Mouse (Mus musculus): ENCODE measurements around the gene Wdr72. TPM values are rescaled to one million over a fixed set of nuclear protein-coding genes. Genes with fewer than 3 reads are reported as not detected.

Gene Wdr72
- total RNA-seq, 2 experiments from 2014 or later: 0.22 TPM; not detected in 1

DNA sequence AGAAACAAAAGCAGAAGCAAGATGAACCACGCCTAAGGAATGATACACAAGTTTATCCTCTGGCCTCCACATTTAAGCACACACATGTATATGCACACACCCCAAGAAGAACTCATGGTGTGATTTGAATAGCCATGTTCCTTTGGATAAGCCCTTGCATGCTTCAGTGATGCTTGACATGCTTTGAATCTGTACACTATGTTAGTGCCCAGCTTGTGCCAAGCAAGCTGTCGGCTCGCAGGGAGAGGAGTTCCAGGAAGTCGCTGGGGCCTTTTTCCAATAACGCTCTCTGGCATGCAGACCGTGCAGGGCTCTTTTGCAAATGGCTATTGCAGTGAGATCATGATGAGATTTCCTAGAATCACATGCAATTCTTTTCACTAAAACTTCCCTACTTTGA, 118.1 kb downstream of the Wdr72 start:
- no peak for DNase-seq (ENCODE audit: extremely low spot score in 1 of 2, low spot score in 1 of 2)

DNA sequence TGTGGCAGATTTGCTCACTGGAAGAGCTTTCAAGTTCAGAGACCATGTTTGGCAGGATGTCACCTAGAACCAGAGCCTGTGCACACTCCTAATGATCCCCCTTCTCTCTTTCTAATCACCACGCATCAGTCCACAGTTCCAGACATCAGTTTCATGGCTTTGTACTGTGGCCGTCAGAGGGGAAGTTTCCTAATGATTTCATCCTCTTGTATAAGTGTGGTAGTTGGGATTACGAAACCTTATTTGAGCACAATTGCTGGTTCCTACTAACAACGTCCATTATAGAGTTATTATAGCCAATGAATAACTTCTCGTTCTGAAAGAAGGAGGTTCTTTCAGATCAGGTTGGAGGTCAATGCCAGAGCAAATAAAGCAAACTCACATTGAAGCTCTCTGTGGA, 131.1 kb downstream of the Wdr72 start:
- DNase-seq (ENCODE audit: extremely low spot score in 1 of 2, low spot score in 1 of 2): no peak

DNA sequence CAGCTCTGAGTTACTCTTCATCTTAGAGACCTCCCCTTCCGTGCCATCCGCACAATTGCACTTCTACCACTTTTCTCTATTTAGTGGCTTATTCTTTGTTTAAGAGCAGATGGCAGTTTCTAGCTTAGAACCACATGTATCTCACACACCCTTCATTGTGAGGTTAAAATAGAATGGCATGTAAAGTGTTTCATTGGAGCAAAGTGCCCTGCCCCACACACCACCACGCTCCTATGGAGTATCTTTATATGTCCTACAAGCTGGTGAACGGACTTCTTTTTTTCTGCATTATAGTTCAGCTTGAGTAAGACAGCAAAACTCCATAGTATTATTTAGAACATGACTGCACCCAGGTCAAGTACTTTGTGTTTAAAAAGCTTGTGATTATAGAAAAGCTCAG, 137.9 kb downstream of the Wdr72 start:
- no peak for DNase-seq (ENCODE audit: extremely low spot score in 1 of 2, low spot score in 1 of 2)

DNA sequence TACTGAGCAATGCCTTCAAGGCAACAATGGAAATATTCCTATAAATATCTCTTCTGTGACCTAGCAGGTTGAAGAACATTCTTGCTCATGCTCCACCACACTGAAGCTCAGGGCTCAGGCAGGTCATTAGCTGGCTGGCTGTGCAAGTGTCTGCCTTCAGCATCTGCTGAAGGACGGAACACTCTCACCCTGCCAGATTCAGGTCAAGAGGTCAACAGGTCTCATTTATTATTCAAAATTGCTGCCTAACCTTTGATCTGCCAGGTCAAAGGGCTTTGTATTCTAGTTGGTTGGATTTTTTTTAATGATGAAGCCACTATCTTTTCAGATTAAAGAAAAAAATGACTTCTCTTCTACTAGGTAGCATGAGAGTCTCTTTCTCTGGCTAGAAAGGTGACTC, 139.3 kb downstream of the Wdr72 start:
- DNase-seq (ENCODE audit: extremely low spot score in 1 of 2, low spot score in 1 of 2): no peak

DNA sequence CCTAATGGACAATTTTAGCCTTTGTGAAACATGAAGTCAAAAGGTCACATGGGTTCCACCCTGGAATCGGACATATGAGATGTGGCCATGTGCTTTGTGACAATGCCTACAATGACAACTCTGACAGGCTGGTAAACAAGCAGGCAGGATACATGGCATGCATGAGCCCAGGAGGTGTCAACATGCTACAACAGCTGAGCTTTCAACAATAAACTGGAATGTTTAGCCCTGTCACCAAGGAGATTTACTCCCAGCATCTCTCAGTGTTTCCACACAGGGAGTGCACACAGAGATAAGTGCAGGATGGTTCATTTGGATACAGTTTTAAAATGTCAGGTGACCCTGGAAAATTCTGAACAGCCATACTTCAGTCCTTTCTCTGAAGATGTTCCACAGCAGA, 140.4 kb downstream of the Wdr72 start:
- DNase-seq (ENCODE audit: extremely low spot score in 1 of 2, low spot score in 1 of 2): no peak

DNA sequence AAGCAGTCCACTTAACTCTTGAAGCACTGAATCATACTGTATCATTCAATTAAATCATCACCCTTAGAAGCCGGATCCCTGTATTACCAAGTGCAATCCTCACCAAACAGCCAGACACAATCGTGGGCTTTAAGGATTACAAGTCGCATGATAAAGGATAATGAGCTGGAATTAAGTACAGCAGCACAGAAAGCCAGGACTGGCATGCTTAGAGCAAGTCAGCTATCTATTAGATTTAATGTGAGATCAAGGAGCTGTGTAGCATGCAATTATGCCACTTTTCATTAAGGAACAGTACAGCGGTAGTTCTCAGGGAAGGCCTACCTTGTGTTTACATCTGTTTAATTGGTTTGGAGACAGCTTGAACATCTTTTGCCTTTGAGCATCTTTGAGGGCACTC, 148.2 kb downstream of the Wdr72 start:
- no peak for DNase-seq (ENCODE audit: extremely low spot score in 1 of 2, low spot score in 1 of 2)

DNA sequence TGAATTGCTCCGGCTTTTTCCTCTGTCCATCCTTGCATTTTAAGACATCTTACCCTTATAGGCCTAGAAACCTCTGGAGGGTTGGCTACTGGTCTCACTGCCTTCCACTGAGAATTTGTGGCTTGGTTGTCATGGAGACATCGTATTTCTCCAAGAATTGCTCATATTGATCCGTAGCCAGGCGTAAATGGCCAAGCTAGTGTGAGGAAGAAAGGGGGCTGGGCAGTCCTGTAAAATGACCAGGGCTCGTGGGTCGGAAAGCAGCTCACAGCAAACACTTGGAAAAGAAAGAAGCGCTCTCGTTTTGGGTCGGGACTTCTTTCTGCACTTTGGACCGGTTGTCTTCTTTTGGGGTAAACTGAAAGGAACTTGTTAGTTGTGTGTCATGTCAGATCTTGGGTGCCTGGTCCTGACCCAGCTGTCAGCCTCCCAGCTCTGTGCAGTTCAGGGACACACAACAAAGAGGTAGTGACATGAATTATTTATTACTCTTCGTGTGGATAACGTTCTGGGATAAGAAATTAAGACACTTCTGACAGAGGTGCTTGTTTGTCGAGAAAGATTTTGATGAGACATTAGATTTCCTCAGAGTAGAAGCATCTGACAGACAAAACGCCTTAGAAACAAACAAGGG, 167.7 kb downstream of the Wdr72 start:
- DNase-seq (ENCODE audit: extremely low spot score in 1 of 2, low spot score in 1 of 2): no peak

DNA sequence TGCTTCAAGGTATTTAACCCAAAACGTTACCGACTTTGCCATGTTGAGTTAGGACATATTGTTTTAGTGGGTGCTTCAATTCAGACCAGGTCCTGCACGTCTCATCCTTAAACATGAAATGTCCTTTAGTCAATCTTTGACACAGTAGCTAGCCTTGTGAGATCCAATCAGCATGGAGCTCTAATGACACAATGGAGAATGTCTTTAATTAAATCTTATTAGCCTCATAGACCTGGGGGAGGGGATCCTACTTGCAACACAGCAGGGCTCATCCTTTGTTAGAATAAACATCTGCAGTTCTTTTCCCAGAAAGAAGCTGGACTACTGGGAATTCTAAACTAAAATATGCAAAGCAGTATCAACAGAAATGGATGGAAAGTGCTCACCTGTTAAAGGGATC, 171.9 kb downstream of the Wdr72 start:
- DNase-seq (ENCODE audit: extremely low spot score in 1 of 2, low spot score in 1 of 2): no peak

DNA sequence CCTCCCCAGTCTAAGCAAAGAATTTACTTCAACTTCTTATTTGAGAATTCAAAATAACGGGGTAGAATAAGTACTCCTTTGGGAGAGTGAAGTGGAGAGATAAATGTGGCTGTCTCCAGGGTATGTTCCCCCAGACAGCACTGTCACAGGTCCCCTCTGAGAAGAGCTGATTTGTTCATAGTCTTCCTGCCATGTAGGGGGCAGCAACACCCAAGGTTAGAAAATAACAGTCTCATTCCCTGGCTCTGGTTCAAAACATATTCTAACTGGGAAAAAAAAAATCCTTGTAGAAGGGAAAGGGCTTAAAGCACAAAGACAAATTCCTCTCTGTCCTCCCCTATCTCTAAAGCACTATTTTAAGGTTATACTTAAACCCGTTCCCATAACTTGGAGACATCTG, 176.1 kb downstream of the Wdr72 start:
- DNase-seq (ENCODE audit: extremely low spot score in 1 of 2, low spot score in 1 of 2): peak in 1 of 2 experiments; percentile 24

DNA sequence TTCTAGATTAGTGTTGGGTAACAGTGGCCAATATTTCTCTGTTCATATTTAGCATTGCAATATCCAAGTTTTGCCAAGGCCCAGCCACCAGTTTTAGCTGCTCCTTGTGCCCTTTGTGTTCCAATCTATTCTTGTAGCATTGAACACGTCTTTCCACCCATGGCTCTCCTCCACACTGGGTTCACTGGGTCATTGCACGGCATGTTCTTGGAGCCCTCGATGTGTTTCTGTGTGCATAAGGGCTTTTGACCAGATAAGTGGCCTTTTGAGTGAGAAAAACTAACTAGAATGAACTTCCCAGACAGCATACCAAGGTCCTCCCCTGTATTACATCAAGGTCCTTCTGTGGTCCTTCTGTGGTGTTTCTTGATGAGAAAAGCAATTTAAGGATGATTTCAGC, 184.3 kb downstream of the Wdr72 start:
- no peak for DNase-seq (ENCODE audit: extremely low spot score in 1 of 2, low spot score in 1 of 2)

DNA sequence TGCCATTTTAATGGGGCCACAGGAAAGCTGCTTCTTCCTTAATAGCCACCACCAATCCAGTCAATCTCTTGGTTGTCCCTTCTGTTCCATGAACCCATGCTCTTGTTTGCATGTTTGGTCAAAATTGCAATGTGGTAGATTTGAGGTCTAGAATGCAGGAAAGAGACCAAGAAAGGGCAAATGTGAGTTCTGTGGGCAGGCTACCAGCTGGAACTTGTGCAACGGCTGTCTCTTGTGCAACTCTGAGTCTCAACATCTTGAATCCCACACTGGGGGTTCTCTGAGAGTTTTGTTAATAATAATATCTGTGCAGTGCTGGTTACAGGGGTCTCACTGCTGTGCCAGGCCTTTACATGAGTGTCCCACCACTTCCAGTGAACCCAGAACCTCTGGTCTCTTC, 208.6 kb downstream of the Wdr72 start:
- no peak for DNase-seq (ENCODE audit: extremely low spot score in 1 of 2, low spot score in 1 of 2)

DNA sequence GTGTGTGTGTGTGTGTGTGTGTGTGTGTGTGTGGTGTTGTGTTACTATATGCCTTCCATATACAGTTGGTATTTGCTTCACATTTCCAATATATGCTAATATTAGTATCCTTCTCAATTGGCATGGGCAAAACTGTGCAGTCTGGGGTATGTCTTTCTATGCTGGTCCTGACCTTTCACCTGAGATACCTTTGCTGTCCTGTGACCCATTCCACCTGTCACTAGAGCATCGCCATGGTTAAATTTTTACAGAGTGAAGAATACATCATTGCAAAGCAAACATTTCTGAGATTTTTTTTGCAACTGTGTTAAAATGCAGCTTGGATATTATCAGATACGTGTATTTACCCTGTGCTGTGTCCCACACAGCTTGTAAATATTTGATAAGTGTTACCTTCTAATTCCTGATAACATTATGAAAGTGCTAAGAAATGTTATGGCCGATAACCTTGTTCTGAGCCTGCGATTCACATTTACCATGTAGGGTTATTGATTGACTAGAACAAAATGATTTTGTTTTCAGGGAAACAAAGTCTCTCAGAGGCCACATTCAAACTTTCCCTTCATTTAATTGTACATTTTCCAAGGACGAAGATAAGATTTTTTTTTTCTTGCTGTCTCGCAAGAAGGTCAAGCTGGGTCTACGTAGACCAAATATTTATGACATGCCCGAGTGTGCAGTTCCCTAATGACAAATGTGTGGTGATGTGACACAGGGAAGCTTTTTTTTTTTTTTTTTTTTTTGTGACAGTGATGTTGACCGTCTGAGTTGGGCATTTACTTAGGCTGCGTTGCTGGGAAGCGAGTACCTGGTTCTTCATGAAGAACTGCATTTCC, 214.2 kb downstream of the Wdr72 start:
- DNase-seq (ENCODE audit: extremely low spot score in 1 of 2, low spot score in 1 of 2): no peak

DNA sequence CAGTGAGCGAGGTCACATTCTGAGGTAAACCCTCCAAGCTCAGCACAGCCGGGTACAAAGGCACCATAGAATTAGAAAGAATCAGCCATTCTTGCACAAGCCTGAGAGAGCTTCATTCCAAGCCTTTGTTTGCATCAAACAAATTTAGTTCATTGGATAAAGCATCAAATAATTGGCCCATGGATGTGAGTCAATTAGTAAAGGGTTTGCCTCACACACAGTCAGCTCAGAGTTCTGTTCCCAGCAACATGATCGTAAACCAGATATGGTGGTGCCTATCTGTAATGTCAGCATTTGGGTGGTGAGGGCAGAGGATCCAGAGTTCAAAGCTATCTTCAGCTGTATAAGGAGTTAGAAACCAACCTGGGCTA, 214.8 kb downstream of the Wdr72 start:
- DNase-seq (ENCODE audit: extremely low spot score in 1 of 2, low spot score in 1 of 2): no peak

DNA sequence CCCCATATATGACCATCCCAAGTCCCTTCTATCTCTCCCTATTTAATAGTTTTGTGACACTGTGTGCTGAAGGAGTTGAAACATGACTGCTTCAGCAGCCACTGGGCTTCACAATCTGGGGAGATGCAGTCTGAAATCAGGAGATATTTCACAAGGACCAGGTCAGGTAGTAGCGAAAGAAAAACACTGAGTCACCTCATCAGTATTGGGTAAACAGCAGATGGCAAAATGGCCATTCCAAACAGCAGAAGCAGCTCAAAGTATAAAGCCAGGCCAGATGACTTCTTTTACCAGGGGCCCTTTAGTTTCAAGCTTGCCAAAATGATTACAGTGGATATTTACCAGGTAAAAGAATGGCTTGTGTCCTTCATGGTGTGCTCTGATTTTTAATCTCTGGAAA, 215.8 kb downstream of the Wdr72 start:
- DNase-seq (ENCODE audit: extremely low spot score in 1 of 2, low spot score in 1 of 2): no peak

DNA sequence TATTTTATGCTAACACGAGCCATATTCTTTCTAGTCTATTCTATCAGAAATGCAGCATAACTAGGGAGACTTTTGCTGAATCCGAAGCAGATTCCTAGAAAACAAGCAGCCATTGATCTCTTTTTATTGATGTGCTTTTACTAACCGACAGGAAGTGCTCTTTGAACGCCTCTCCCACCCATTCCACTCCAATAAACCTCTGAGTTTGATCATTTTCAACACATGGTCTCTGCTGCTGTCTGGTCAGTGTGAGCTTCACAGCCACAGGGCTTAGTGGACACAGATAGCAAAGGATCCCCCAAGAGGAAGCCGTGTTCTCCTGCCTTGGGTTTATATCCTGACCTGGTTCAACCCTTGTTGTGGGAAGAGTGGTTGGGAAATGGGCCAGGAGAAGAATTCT, 218.7 kb downstream of the Wdr72 start:
- DNase-seq (ENCODE audit: extremely low spot score in 1 of 2, low spot score in 1 of 2): no peak

DNA sequence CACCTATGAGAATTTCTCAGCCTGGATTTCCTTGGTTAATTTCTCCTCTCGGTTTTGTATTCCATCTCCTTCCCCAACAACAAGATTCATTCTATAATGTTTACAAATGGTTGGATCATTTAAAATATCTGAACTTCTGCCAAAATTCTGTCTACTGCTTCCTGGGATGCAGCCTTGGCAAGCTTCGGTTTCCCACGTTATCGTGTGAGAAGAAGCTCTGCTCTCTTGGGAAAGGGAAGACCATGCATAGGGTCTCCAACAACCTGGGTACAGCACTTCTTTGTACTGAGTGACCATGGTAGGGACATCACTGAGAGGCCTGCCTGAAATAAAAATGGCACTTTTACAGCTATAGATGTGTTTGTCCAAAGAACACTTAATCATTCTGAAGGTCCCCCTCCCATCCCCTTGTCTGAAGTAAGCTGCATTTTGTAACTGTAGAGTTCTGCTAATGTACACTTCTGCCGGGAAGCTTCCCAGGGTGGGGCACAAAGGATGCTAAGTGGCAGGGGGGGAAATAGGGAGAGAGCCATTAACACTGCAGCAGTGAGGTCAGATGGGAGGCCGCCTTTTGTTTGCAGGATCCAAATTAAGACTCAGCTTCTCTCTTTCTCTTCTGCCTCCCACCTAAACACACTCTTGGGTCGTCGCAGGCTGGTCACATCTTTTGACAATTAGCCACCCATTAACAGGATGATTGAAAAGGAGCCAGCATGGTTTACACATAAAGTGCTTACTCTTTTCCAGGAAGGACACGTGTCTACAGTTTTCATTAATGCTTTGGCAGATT, 220.7 kb downstream of the Wdr72 start:
- no peak for DNase-seq (ENCODE audit: extremely low spot score in 1 of 2, low spot score in 1 of 2)

DNA sequence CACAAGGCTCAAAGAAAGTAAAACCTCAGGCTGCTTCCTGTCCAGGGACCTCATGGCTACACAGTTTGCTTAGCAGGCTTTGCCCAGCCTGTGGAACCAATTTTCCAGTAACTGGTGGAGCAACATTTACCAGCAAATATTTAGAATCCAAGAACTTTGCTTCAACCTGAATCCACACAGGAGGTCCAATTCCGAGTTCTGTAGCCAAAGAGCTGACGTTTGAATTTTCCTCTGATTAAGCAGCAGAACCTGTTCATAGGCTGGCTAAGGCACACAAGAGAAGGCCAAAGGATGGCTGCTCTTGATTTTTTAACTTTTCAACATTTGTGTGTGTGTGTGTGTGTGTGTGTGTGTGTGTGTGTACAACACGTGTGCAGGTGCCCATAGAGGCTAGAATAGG, 222.2 kb downstream of the Wdr72 start:
- DNase-seq (ENCODE audit: extremely low spot score in 1 of 2, low spot score in 1 of 2): no peak

All from layer of hippocampus, postnatal 25 days (tissue).